Mouse (Mus musculus) E14TG2a.4 (cell line): ENCODE measurements at regions not wholly inside any gene's neighbourhood (a gene's known extent, or its start where the extent isn't known, plus 50 kb on each side); places are given as distances from the start of the nearest gene placed in this dataset.

Source experiments
- CTCF ChIP-seq: conservative IDR thresholded peaks from 2 replicates; pipeline ENCODE4 v1.5.1; 2014; ENCODE audit warnings: low read length
- NANOG ChIP-seq: IDR thresholded peaks from 2 replicates; pipeline ENCODE4 v1.6.1; 2014; ENCODE audit warnings: borderline replicate concordance, low read length, mixed read lengths
- POU5F1 ChIP-seq: IDR thresholded peaks from 2 replicates; pipeline ENCODE4 v1.6.1; 2014; ENCODE audit warnings: low read length, borderline replicate concordance

GRCm38 (mm10) chr13:115814211-115814610, 495.3 kb downstream of the Isl1 start:
- TF ChIP-seq CTCF (no peak), POU5F1 (no peak), NANOG (no peak)
